Mouse (Mus musculus) T-helper 2 cell (primary cell): Measurements from ENCODE around the gene Nrg4.

Source experiments
- in situ Hi-C: fragments of 300-600 bp; cut with MboI, MseI; formaldehyde crosslinking; loops from one replicate; pipeline ENCODE4 v1.15.1; 2025; ENCODE audit warnings: high pct_unique_total_duplicates

Nrg4 gene

DNA sequence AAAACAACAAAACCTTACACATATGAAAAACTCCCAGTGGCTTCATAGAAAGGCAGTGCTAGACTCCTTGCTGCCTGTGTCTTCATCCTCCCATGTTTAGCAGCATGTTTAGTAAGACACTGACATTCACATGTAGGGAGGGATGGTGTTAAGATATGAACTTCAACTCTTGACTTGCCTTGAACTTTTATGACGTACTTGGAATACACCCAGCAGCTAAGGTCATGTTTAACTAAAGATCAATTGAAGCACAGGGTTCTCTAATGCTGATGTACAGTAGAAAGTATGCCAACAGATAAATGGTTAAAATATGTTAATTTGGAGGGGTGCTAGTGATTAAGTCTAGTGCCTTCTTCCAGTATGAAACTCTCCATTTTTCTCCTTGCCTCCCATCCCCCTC lies 4.0 kb downstream of the Nrg4 start:
- in situ Hi-C loops: no loop called here

- in situ Hi-C loops: loop anchor here (5.0 kb wide), 1 partner anchor 291 kb away; no protein-coding TSS in a partner anchor
These were observed 12.9 kb downstream of the Nrg4 start for GRCm38 (mm10) chr9:55313619-55314261.

DNA sequence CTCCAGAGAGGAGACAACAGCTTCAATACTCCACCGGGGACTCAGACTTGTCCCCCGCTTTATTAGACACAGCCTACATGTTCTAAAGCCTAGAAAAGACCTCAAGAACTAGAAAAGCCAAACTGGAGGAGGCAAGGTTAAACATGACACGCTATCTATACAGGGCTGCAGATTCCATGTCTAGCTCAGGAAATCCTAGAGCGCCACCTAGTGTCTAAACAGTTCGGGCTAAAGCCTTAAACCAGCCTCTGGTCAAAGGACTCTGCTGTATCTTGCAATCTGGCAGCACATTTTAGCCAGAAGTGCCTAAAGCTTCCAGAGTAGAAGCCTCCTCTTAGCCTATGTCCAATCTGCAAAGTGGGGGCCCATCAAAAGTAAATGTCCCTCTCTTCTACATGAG lies 15.1 kb downstream of the Nrg4 start:
- in situ Hi-C loops: loop anchor here (5.0 kb wide), 1 partner anchor 289 kb away; no protein-coding TSS in a partner anchor

- in situ Hi-C loops: no loop called here
These were observed 18.2 kb downstream of the Nrg4 start for GRCm38 (mm10) chr9:55308455-55308854.

DNA sequence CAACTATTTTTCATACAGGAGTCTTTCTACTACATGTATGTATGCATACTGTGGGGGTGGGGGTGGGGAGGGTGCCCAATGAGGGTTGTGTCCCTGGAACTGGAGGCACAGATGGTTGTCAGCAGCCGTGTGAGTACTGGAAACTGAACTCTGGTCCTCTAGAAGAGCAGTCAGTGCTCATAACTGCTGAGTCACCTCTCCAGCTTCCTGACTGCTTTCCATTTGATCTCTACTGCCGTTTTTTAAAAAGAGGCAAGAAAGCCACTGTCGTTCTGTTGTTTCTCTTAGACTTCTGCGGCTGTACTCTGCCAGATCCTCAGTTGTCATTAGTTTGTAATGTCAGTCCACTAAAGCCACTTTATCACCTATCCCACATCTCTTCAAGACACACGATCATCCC lies 19.1 kb downstream of the Nrg4 start:
- in situ Hi-C loops: no loop called here

GRCm38 (mm10) chr9:55307066-55307465 lies 19.6 kb downstream of the Nrg4 start:
- in situ Hi-C loops: no loop called here

DNA sequence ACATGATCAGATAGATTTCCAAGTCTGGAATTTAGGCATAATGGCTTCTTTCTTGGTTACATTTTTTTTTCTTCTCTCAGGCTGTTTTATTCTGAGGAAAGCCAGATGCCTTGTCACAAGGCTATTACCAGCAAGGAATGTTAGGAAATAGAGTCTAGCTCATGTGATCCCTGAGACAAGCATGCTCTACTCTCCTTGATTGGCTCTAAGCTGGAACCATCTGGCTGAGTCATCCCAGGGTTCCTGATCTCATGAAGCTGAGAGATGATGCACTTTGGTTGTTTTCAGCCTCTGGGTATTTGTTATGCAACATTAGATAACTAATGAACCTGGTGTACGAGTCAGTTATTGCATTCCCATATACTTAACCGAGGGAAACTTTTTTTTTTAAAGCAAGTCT lies 30.4 kb downstream of the Nrg4 start:
- in situ Hi-C loops: no loop called here

DNA sequence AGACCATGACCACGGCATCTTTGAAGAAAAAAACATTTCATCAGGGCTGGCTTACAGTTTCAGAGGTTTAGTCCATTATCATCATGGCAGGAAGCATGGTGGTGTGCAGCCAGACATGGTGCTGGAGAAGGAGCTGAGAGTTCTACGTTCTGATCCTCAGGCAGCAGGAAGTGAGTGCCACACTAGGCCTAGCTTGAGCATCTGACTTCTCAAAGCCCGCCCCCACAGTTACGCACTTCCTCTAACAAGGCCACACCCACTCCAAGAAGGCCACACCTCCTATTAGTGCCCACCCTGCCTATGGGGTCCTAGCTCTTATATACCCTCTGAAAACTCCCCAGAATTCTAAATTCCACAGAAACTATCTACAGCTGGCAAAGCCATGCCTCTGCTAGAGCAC lies 34.7 kb downstream of the Nrg4 start:
- in situ Hi-C loops: no loop called here

DNA sequence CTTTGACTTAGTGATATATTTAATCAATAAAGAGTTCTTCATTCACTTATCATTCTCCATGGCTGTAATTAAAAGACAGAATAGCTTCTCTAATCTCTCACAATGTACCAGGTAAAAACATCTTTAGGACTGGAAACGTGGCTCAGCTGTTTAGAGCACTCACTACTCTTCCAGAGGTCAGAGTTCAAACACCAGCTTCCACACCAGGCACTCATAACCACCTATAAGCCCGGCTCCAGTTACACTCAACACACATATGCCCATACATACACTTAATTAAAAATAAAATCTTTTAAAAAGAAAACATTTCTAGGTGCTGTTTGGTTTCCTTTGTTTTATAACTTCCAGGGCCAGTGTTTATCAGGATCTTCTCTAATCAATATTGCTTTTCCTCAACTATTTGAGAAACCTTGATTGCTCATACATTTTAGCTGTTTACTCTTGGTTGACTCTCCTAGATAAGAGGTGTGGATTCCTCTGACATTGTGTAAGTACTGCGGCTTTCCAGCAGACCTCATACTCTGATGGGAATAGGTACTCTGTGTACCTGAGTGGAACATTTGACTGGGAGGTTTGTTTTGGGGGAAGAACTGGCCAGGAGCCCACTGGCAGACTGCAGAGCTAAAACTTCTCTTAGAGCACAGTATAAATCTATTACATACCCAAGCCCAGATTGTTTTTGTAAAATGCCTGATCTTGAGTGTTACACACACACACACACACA lies 37.0 kb downstream of the Nrg4 start:
- in situ Hi-C loops: no loop called here

DNA sequence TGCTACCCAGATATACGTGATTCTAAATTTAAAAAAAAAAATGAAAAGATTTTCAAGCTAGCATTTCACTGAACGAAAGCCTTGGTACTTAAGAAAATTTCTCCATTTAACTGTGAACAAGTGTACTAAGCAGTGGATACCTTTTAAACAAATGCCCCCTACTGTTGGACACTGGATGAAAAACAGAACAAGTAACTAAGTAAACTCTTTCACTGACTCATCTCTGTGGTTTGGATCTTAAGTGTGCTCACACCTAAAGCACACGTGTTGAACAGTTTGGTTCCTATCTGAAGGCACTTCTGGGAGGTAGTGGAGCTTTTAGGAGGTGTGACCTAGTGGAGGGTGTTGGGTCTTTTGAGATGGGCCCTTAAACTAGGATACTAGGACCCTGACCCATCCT lies 41.4 kb downstream of the Nrg4 start:
- in situ Hi-C loops: no loop called here

- in situ Hi-C loops: no loop called here
These were observed 43.1 kb downstream of the Nrg4 start for GRCm38 (mm10) chr9:55283516-55283915.

DNA sequence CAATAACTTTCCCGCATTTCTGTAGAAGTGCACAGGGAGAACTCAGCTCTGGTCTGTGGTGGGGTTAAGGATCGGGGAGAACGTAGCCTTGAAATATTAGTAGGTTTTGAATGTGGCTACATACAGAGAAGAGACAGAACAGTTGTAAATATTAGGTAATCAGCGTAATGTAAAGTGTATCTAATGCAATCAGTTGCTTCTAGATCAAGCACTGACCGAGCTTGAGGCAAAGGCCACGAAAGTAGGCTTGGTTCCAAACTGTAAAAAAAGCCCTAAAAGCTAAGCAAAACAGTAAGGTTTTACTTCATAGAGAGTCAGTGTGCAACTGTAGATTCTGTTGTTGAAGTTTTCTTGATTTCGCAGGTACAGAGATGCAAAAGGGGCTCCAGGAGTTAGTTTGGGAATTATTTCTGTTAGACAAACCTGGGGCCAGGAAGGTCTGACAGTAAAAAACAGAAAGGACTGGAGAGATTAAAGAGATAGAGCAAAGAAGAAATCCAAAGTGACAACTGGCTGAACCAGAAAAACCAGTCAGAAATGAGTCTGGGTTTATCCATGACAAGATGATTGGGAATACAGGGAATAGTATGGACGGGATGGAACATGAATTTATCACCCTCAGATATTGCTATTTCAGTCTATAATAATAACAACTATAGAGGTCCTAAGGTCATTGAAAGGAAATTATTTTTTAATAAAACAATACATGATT lies 47.4 kb downstream of the Nrg4 start:
- in situ Hi-C loops: no loop called here

- in situ Hi-C loops: no loop called here
These were observed 49.1 kb downstream of the Nrg4 start for GRCm38 (mm10) chr9:55277562-55277961.

DNA sequence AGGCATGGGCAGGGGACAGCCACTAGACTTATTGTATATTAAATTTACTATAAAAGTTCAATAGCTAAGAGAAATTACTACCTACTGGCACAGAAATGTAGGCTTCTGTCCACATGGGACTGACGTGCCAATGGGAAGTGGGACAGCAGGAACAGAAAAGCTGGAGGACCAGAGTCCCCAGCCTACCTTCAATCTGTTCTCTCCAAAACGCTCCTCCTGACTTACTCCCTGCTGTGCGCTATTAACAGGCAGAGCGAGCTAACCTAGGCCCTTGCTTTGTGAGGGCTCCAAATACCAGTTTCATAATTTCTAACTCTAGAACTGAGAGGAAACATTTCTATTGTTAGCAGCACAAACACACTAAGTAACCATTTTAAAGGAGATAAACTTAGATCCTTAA lies 52.7 kb downstream of the Nrg4 start:
- in situ Hi-C loops: no loop called here

GRCm38 (mm10) chr9:55271960-55272560 lies 54.6 kb downstream of the Nrg4 start:
- in situ Hi-C loops: no loop called here

DNA sequence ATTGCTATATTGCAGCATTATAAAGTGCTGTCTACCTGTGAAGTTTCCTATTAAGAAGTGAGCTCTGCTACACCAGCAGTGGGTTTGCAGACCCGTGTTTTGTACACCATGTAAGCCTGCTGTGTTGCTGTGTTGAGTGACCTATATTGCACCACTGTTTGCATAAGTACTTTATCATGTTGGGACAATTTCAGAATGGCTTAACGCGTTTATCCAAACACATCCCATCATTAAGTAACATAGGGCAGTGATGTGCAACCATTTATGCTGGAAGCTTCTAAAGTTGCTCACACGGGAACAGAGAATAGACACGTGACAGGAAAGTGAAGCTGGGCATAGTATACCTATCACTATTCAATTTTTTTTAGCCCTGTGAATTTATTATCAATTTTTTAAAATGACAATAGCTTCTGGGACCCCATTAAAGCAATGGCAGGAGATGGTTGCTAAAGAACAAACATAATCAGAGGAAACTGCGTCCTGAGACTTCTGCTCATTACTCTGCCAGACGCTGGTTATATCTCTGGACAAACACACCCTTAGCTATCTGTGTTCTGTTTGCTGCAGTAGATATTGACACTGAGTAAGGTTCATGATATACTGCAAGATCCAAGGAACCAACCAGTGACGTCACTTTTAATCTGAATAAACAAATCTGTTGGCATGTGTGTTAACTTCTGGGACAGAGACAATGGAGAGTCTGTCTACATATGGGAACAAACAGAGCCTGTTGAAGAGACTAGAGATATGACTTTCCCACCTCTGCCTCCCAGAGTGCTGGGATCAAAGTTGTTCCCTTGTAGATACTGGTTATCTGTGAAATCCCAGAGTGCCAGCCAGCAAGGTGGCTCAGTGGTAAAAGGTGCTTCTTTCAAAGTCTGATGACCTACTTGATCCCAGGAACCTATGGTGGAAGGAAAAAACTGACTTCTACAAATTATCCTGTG lies 62.0 kb downstream of the Nrg4 start:
- in situ Hi-C loops: no loop called here

GRCm38 (mm10) chr9:55259741-55260140 lies 66.9 kb downstream of the Nrg4 start:
- in situ Hi-C loops: no loop called here

GRCm38 (mm10) chr9:55257105-55257504 lies 69.5 kb downstream of the Nrg4 start:
- in situ Hi-C loops: no loop called here

DNA sequence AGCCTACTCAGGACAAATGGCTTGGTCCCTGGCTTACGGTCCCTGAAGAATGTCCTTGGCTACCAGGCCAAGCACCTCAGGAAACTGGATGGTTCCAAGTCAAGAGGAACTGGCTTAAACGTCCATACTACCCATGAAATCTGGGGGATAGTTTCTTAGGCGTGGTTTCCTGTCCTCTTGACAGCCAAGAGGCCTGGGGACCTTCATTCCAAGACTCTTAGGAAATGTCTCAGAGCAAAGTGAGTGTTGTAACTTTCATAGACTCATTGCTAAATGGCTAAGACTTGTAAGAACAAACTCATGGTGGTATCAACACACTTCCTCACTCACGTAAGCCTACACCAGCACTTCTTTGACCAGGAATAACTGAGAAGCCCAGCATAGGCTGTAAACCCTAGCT lies 71.0 kb downstream of the Nrg4 start:
- in situ Hi-C loops: no loop called here

GRCm38 (mm10) chr9:55255056-55255455 lies 71.6 kb downstream of the Nrg4 start:
- in situ Hi-C loops: no loop called here

- in situ Hi-C loops: no loop called here
These were observed 72.8 kb downstream of the Nrg4 start for GRCm38 (mm10) chr9:55253849-55254248.
